Mouse (Mus musculus) lung, embryonic 16.5 days (tissue): Measurements from ENCODE around the gene Fam76a. TPM values are rescaled to one million over a fixed set of nuclear protein-coding genes. Genes with fewer than 3 reads are reported as not detected.
A peak's percentile ranks its signal among the peaks of the same experiment; 100 is the strongest.

ENCODE experiments used
- ATAC-seq: fragments of 200-750 bp; cut with Nextera tagmentation; 2 replicates; pipeline ENCODE4 v1.8.0; 2017; ENCODE audit warnings: low read depth, mild to moderate bottlenecking, moderate library complexity
- H3K27ac ChIP-seq: fragments of 300-500 bp; sonication (generic); 2 replicates; pipeline ENCODE4 v1.5.1; 2014; ENCODE audit warnings: mild to moderate bottlenecking, control low read depth, low read length
- H3K27me3 ChIP-seq: fragments of 300-500 bp; sonication (generic); 2 replicates; pipeline ENCODE4 v1.6.1; 2014; ENCODE audit warnings: low read depth, low read length, mixed read lengths; ENCODE audit not compliant: control insufficient read depth, insufficient read depth
- H3K36me3 ChIP-seq: fragments of 300-500 bp; sonication (generic); 2 replicates; pipeline ENCODE4 v1.6.1; 2014; ENCODE audit warnings: low read length; ENCODE audit not compliant: control insufficient read depth, insufficient read depth
- H3K4me1 ChIP-seq: fragments of 300-500 bp; sonication (generic); replicated peaks from 2 replicates; pipeline ENCODE4 v1.6.1; 2014; ENCODE audit warnings: low read length, mixed read lengths; ENCODE audit not compliant: control insufficient read depth, insufficient read depth
- H3K4me2 ChIP-seq: fragments of 300-500 bp; sonication (generic); 2 replicates; pipeline ENCODE4 v1.6.1; 2014; ENCODE audit warnings: low read depth, low read length, control low read depth
- H3K4me3 ChIP-seq: fragments of 300-500 bp; sonication (generic); 2 replicates; pipeline ENCODE4 v1.5.1; 2014; ENCODE audit warnings: mild to moderate bottlenecking, low read length, control low read depth
- H3K9ac ChIP-seq: fragments of 300-500 bp; sonication (generic); 2 replicates; pipeline ENCODE4 v1.6.1; 2014; ENCODE audit warnings: low read length, control low read depth
- H3K9me3 ChIP-seq: fragments of 300-500 bp; sonication (generic); 2 replicates; pipeline ENCODE4 v1.6.1; 2016; ENCODE audit warnings: low read length; ENCODE audit not compliant: control insufficient read depth
- WGBS: fragments of 180-500 bp; shearing (Covaris S2); extraction: QIAGEN DNeasy Blood & Tissue Kit; methylation state at CpG from one replicate; pipeline ENCODE4 v1.1.7; 2014; 5-methylcytosine and 5-hydroxymethylcytosine counted together
- polyA plus RNA-seq: library from polyadenylated mRNA; unstranded; fragments of >200 nt; fragmentation: Nextera tagmentation; extraction: Ambion mirVana; gene quantifications from 2 replicates; pipeline ENCODE4 v1.2.1, GENCODE M21; 2015

The Fam76a gene
- polyA plus RNA-seq, 1 experiment from 2014 or later, result 42.9 TPM

- Histone ChIP-seq H3K27ac (no peak overlapping the region), H3K9ac (no peak overlapping the region), H3K4me1 (peaks cover 31% of the 10 kb centered on the region), H3K27me3 (no peaks in the 10 kb centered on the region), H3K36me3 (no peaks in the 10 kb centered on the region), H3K9me3 (no peaks in the 10 kb centered on the region), H3K4me2 (no peak overlapping the region), H3K4me3 (no peak overlapping the region)
- peak; percentile 36; the same call in 1 of the 2 replicates for ATAC-seq
- 32% methylated on average over 13 of the region's 13 CpGs for WGBS
These were observed 38.7 kb upstream of the Fam76a start for GRCm38 (mm10) chr4:132960864-132961639.

- no peaks in the 10 kb centered on the region for H3K27me3 ChIP-seq
- 53% methylated on average over 5 of the region's 5 CpGs for WGBS
- no peak overlapping the region for H3K4me2 ChIP-seq
- H3K9ac ChIP-seq, result no peak overlapping the region
- no peaks in the 10 kb centered on the region for H3K36me3 ChIP-seq
- H3K27ac ChIP-seq, result no peak overlapping the region
- ATAC-seq, result no peak
- H3K4me1 ChIP-seq, result peaks cover 31% of the 10 kb centered on the region
- H3K9me3 ChIP-seq, result no peaks in the 10 kb centered on the region
- H3K4me3 ChIP-seq, result no peak overlapping the region
These were observed 38.0 kb upstream of the Fam76a start for GRCm38 (mm10) chr4:132960313-132960712.

DNA sequence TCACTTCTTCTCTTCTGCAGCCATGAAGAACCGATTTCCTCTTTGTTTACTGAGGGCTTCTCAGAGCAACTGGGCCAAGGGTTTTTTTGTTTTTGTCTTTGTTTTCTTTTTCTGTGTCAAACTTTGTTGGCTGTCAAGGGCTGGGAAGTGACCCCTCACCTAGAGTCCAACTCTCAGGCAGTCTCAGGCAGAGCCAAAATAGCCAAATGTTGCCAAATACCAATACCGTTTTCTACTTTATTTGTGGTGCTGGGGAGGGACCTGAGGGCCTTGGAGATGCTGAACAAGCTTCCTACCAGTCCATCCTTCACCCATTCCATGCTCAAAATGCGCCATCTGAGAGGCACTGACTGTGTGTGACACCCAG is 37.3 kb upstream of the Fam76a start:
- Histone ChIP-seq H3K9me3 (no peaks in the 10 kb centered on the region), H3K4me3 (no peak overlapping the region), H3K4me2 (no peak overlapping the region), H3K27ac (peak overlapping the region; percentile 91), H3K36me3 (no peaks in the 10 kb centered on the region), H3K4me1 (peaks cover 31% of the 10 kb centered on the region), H3K9ac (no peak overlapping the region), H3K27me3 (no peaks in the 10 kb centered on the region)
- 35% methylated on average over 3 of the region's 3 CpGs for WGBS
- no peak for ATAC-seq

DNA sequence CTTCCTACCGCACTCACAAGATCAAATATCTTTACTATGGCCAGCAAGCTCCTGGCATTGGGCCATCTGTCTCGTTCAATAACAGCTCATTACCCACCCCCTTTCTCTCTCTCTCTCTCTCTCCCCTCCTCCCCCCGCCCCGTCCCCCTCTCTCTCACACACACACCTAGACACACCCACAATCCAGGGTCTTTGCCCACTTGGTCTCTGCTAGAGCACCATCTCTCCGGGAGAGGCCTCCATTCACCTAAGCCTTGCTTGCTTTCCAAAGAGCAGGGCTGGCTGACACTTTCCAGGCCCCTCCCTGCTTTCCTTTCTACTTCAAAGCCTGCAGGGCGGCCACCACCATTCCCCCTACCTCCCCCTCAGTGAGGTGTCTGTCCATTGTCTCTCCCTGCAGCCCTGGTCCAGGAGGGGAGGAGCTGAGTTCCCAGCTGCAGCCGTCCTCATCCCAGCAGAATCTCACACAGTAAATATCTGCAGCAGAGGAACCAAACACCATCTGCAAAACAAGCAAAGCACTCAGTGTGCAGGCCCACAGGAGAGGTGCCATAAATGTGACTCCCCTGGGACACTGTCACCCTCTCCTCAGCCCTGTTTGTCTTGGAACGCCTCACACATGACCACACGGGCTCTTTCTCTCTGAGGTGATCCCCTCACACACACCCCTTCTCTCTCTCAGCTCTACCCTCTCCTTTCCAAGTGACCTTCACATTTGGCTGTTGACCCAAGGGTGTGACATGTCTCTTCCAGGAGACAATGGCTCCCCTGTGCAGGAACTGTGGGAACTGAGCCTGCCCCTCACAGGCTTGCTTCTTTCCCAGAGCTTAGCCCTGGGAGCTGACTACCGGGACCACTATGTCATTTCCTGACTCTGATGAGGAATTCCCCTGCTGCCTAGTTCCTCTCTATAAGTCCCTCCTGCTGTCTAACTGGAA is 36.7 kb upstream of the Fam76a start:
- Histone ChIP-seq H3K4me2 (peak overlapping the region; percentile 9; the same call in 1 of the 2 replicates), H3K4me3 (no peak overlapping the region), H3K27me3 (no peaks in the 10 kb centered on the region), H3K9ac (peak overlapping the region; percentile 34; the same call in 1 of the 2 replicates), H3K9me3 (no peaks in the 10 kb centered on the region), H3K4me1 (peaks cover 31% of the 10 kb centered on the region), H3K27ac (peak overlapping the region; percentile 91), H3K36me3 (no peaks in the 10 kb centered on the region)
- peak; percentile 83 for ATAC-seq
- WGBS, result 4% methylated on average over 10 of the region's 10 CpGs

DNA sequence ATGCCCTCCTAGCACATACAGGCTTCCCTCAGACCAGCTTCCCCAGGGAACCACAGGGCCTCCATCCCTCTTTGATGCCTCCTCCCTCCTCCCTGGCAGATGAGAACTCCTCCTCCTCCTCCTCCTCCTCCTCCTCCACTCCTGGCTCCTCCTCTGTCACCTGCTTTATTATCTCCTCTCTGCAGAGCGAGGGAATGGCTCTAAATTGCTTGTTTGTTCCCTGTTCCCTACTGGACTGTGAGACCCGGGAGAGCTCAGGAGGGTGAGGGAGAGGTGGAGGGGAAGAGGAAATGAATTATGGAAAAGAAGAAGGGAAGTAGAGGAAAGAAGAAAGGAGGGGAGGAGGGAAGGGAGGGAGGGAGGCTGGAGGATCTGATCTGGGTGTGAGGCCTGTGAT is 33.0 kb upstream of the Fam76a start:
- Histone ChIP-seq H3K9me3 (no peaks in the 10 kb centered on the region), H3K4me3 (no peak overlapping the region), H3K36me3 (no peaks in the 10 kb centered on the region), H3K4me2 (no peak overlapping the region), H3K27me3 (no peaks in the 10 kb centered on the region), H3K4me1 (peaks cover 19% of the 10 kb centered on the region), H3K27ac (no peak overlapping the region), H3K9ac (no peak overlapping the region)
- ATAC-seq, result no peak
- 39% methylated on average over 2 of the region's 2 CpGs for WGBS

DNA sequence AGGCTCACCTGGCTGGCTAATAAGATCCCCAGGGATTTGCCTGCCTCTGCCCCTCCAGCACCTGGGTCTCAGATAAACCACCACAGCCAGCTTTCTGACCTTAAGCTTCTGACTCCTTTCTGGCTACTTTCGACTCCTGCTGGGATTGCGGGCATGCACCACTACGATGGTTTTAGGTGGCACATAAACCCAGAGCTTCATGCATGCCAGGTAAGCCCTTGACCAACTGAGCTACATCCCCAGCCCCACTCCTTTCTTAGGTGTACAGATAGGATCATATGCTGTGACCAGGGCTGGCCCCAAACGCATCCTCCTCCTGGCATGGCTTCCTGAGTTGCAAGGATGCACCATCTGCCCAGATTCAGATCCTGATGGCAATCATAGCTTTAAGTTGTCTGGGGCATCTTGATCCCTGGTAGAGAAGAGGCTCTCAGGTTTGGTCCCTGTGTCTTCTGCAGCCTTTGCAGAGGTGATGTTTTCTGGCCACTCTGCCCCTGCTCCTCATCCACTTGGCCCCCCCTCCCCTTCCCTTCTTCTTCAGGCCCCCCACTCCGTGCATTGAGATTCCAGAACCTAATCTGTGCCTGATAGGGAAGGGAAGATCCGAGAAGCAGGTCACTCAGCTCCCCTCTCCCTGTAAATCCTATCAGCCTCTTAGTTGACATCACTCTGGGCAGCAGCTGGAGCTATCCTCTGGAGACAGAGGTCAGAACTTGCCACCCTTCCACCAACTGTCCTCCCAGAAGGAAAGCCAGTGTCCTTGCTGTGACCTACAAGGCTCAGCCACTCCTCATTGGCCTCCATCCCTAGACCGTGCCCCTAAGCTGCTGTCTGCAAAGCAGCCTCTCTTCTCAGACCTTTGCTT is 32.4 kb upstream of the Fam76a start:
- Histone ChIP-seq H3K9ac (no peak overlapping the region), H3K36me3 (no peaks in the 10 kb centered on the region), H3K4me3 (no peak overlapping the region), H3K4me2 (no peak overlapping the region), H3K9me3 (no peaks in the 10 kb centered on the region), H3K4me1 (peaks cover 13% of the 10 kb centered on the region), H3K27ac (no peak overlapping the region), H3K27me3 (no peaks in the 10 kb centered on the region)
- WGBS, result 66% methylated on average over 7 of the region's 7 CpGs
- ATAC-seq, result no peak

GRCm38 (mm10) chr4:132950999-132951398 is 28.6 kb upstream of the Fam76a start:
- Histone ChIP-seq H3K36me3 (no peaks in the 10 kb centered on the region), H3K9ac (no peak overlapping the region), H3K4me3 (no peak overlapping the region), H3K27ac (no peak overlapping the region), H3K4me2 (no peak overlapping the region), H3K4me1 (peaks cover 9% of the 10 kb centered on the region), H3K27me3 (no peaks in the 10 kb centered on the region; the same call in 1 of the 2 replicates), H3K9me3 (no peaks in the 10 kb centered on the region)
- ATAC-seq, result no peak
- 26% methylated on average over 2 of the region's 2 CpGs for WGBS

DNA sequence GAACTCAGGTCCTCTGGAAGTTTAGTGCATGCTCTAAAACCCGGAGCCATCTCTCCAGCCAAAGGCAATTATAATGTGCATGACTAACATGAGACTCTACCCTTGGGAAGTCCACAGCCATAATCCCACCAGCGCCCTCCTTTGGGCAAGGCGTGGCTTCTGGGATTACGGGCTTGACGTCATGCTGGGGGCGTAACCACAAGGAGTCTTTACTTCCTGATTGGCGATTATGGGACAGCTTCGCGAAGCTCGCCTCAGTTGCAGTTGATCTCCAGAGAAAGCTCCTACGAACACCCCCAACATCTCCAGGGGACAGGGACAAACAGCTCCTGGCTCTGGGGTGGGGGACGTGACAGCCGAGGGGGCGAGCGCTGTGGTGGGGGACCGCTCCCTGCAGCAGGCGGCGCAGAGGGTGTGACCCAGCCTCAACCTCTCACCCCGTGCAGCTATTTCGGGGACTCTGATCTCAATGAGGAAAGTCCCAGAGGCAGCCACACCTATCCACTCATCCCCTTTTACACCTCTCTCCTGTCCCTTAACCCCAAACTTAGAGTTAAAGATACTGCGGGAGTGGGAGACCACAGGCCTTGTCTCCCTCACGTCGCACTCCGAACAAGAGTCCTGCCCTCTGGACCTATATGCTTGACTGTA is 27.6 kb upstream of the Fam76a start:
- no peak overlapping the region for H3K9ac ChIP-seq
- H3K4me2 ChIP-seq, result peak overlapping the region; percentile 40; the same call in 1 of the 2 replicates
- H3K27ac ChIP-seq, result no peak overlapping the region
- no peak for ATAC-seq
- peak overlapping the region; percentile 22; the same call in 1 of the 2 replicates for H3K4me3 ChIP-seq
- peaks cover 15% of the 10 kb centered on the region for H3K4me1 ChIP-seq
- WGBS, result 30% methylated on average over 23 of the region's 24 CpGs
- no peaks in the 10 kb centered on the region for H3K36me3 ChIP-seq
- no peaks in the 10 kb centered on the region; the same call in 1 of the 2 replicates for H3K27me3 ChIP-seq
- H3K9me3 ChIP-seq, result no peaks in the 10 kb centered on the region
